Mouse (Mus musculus) gastrocnemius, adult 2 months (tissue): Measurements from ENCODE around the gene Slc17a9. TPM values are rescaled to one million over a fixed set of nuclear protein-coding genes. Genes with fewer than 3 reads are reported as not detected.
A peak's percentile ranks its signal among the peaks of the same experiment; 100 is the strongest.

Source experiments
- DNase-seq: peaks from one replicate; pipeline ENCODE4 v3.0.0; 2022
- H3K27ac ChIP-seq: fragments of 200-600 bp; 2 replicates; pipeline ENCODE4 v1.8.1; 2022; ENCODE audit warnings: mild to moderate bottlenecking
- H3K4me3 ChIP-seq: fragments of 200-600 bp; 2 replicates; pipeline ENCODE4 v1.8.1; 2022; ENCODE audit warnings: mild to moderate bottlenecking, moderate library complexity
- CTCF ChIP-seq: fragments of 200-600 bp; IDR thresholded peaks from 2 replicates; pipeline ENCODE4 v1.8.1; 2022; ENCODE audit warnings: antibody characterized with exemption, mild to moderate bottlenecking, moderate library complexity
- intact Hi-C: fragments of 180-260 bp; cut with DNase I; formaldehyde crosslinking; loops from one replicate; pipeline ENCODE4 v1.15.1; 2025
- total RNA-seq, 2 experiments: library from RNA; stranded (reverse); gene quantifications; 2 replicates each; pipeline ENCODE4 v1.2.3; 2021

The Slc17a9 gene
- total RNA-seq, 2 experiments from 2014 or later = 0.33 TPM; not detected in 1

DNA sequence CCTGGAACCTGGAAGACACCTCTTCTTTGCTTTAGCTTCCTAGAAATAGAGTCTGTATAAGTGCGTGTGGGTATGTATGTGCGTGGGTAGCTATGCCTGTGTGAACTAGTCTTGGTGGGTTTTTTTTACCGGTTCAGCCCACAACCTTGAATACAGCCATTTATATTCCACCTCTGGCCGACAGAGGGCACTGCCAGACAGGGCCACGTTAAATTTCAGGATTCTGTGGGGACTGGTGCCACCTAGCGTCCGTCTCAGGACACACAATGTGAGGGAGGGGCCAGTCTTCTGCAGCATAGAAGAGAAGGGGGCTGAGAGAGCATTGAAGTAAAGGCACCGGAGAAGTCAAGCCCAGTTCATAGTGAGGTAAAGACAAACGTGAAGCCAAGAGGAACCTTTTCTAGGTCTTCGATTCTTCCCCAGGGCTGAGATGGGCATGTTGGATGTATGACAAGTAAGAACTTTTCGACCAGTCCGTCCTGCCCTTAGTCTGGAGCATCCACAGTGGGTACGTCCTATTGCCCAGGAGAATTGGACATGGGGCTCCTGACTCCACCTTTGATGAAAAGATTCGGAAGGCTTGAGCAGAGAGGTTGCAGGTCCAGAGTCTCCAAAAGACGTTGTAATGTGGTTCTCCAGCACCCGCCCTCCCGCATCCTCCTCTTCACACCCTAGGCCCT, 20.3 kb downstream of the Slc17a9 start:
- intact Hi-C loops = loop anchor here (1.0 to 5.0 kb wide), 5 partner anchors 34 to 178 kb away; partner anchors contain the start of gene Mrgbp
- TF ChIP-seq CTCF = 0 out of 2 replicates have a peak, but pooled peaks have one; percentile 100
- Histone ChIP-seq H3K27ac (no peak overlapping the region), H3K4me3 (no peak overlapping the region)
- peak; percentile 89 for DNase-seq

- Histone ChIP-seq H3K4me3 (no peak overlapping the region), H3K27ac (no peak overlapping the region)
- intact Hi-C loops = loop anchor here (5.0 kb wide), 2 partner anchors 164 to 179 kb away; partner anchors contain the start of gene Mrgbp
- no peak for DNase-seq
- no peak for TF ChIP-seq CTCF
Observed at GRCm38 (mm10) chr2:180746569-180747192, 21.6 kb downstream of the Slc17a9 start.

GRCm38 (mm10) chr2:180748904-180749303, 23.8 kb downstream of the Slc17a9 start:
- intact Hi-C loops = loop anchor here (5.0 kb wide), 2 partner anchors 167 to 182 kb away; partner anchors contain the start of gene Mrgbp
- no peak overlapping the region for H3K4me3 ChIP-seq
- TF ChIP-seq CTCF = no peak
- DNase-seq = no peak
- H3K27ac ChIP-seq = no peak overlapping the region

- DNase-seq = no peak
- TF ChIP-seq CTCF = no peak
- intact Hi-C loops = no loop called here
- no peak overlapping the region for H3K4me3 ChIP-seq
- no peak overlapping the region for H3K27ac ChIP-seq
Observed at GRCm38 (mm10) chr2:180754976-180755688, 30.1 kb downstream of the Slc17a9 start.

DNA sequence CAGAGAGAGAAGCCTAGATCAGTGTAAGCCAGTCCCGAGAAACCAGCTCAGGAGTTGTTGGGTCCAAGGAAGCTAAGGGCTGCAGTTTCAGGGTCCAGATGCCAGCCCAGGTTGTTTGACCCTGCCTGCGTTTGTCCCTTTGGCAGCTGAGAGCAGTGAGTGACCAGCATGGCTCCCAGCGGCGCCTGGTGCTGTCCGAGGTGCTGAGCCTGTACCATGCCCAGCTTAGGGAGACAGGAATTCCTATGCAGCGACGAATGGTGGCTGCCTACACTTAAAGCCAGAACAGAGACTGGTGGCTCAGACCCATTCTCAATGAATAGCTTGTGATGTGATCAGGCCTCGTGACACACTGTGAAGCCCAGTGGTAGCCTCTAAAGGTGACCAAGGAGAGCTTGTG, 30.8 kb downstream of the Slc17a9 start:
- no peak overlapping the region for H3K4me3 ChIP-seq
- intact Hi-C loops = no loop called here
- no peak for TF ChIP-seq CTCF
- H3K27ac ChIP-seq = no peak overlapping the region
- DNase-seq = peak; percentile 58

- Histone ChIP-seq H3K4me3 (no peak overlapping the region), H3K27ac (no peak overlapping the region)
- DNase-seq = no peak
- intact Hi-C loops = no loop called here
- no peak for TF ChIP-seq CTCF
Observed at GRCm38 (mm10) chr2:180756786-180757185, 31.7 kb downstream of the Slc17a9 start.

- intact Hi-C loops = no loop called here
- H3K27ac ChIP-seq = no peak overlapping the region
Observed at GRCm38 (mm10) chr2:180758513-180759263, 33.6 kb downstream of the Slc17a9 start.

GRCm38 (mm10) chr2:180764986-180765385, 39.9 kb downstream of the Slc17a9 start:
- TF ChIP-seq CTCF = no peak
- Histone ChIP-seq H3K4me3 (no peak overlapping the region), H3K27ac (no peak overlapping the region)
- DNase-seq = peak; percentile 64
- intact Hi-C loops = no loop called here

More at GRCm38 (mm10) chr2:180758513-180759263, 33.6 kb downstream of the Slc17a9 start:
- peak; percentile 10 for DNase-seq
- no peak overlapping the region for H3K4me3 ChIP-seq
- no peak for TF ChIP-seq CTCF

GRCm38 (mm10) chr2:180765713-180766112, 40.6 kb downstream of the Slc17a9 start:
- Histone ChIP-seq H3K4me3 (no peak overlapping the region), H3K27ac (no peak overlapping the region)
- no peak for TF ChIP-seq CTCF
- intact Hi-C loops = no loop called here
- no peak for DNase-seq

DNA sequence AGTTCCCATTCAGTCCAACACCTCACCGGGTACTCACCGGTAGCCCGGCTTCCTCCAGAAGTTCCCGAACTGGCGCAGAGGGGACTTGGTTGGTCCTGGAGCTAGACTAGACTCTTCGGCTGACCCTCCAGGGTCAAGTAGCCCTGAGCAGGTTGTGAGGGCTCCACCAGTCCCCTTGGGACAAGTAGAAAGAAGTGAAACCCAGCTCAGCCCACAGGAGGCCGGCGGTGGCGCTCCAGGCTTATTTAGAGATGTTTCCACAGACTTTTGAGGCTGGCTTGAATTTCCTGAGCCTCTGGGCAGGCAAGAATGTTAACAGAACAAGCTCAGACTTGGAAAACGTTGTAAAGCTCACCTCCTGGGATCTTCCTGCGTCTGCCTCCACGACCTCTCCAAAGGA, 50.2 kb downstream of the Slc17a9 start:
- no peak for DNase-seq
- TF ChIP-seq CTCF = no peak
- no peak overlapping the region for H3K4me3 ChIP-seq
- intact Hi-C loops = no loop called here
- H3K27ac ChIP-seq = no peak overlapping the region

DNA sequence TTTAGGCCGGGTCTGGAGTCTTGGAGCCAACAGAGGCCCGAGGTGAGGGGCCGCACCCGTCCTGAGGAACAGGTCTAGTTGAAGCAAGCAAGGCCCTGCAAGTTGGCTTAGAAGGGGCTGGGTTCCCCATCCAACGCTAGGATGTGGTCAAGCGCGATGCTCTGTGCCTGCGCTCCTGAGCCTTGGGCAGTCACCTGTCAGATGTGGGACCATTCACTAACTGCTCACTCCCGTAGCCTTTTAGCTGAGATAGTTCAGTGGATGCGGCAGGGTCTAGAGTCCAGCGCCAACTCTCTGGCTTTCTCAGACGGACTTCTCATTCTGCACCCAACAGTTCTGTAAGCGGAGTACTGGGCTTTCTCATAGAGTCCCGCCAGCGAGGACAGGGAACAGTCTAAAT, 50.6 kb downstream of the Slc17a9 start:
- no peak overlapping the region for H3K4me3 ChIP-seq
- H3K27ac ChIP-seq = no peak overlapping the region
- intact Hi-C loops = no loop called here
- DNase-seq = no peak
- no peak for TF ChIP-seq CTCF

- TF ChIP-seq CTCF = no peak
- H3K4me3 ChIP-seq = peak within 1 kb of the TSS; percentile 11; the same call in 1 of the 2 replicates
- DNase-seq = no peak
- no peak within 1 kb of the TSS for H3K27ac ChIP-seq
- intact Hi-C loops = no loop called here
Observed at GRCm38 (mm10) chr2:180776793-180777192, 51.7 kb downstream of the Slc17a9 start, which contains the start of gene Bhlhe23. Gene Bhlhe23, minus strand, starts transcription at chr2:180776900.
